Mouse (Mus musculus): ENCODE measurements around the gene Prdx2.

The Prdx2 gene

DNA sequence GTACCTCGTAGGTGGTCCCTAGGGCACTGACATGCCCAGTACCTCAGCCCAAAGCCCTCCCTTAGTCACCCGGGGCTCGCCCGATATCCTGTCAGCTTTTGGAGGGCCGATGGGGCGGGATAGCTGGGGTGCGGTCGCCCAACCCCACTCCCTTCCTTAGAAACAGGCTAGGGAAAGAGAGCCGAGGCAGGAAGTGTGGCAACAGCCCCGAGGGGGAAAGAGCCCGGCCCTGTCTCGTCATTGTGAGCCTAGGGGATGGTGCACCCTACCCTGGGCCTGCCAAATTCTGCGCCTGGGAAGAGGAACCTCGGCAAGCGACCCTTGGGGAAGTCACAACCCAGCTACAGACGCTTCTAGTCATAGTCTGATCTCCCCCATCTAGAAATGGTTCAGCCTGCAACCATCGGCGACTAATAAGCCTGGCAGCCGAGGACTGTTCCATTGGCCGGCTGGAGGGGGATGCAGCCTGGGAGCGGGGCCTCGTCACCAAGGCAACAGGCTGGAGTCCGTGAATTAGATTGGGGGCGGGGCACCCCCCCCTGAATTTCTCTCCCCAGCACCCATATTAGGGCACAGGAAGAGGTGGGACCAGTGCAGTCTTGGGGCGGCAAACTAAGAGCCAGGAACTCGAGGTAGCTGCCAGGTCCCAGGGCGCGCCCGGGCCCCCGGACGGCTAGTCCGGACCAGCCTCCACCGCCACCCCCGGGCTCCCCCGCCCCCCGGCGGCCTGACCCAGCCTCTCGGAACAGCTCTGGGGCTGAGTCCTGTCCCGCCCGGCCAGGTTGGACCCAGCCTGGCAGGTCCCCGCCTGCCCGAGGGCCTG is 10.4 kb downstream of the Prdx2 start:
- DNase-seq = peak; percentile 95

DNA sequence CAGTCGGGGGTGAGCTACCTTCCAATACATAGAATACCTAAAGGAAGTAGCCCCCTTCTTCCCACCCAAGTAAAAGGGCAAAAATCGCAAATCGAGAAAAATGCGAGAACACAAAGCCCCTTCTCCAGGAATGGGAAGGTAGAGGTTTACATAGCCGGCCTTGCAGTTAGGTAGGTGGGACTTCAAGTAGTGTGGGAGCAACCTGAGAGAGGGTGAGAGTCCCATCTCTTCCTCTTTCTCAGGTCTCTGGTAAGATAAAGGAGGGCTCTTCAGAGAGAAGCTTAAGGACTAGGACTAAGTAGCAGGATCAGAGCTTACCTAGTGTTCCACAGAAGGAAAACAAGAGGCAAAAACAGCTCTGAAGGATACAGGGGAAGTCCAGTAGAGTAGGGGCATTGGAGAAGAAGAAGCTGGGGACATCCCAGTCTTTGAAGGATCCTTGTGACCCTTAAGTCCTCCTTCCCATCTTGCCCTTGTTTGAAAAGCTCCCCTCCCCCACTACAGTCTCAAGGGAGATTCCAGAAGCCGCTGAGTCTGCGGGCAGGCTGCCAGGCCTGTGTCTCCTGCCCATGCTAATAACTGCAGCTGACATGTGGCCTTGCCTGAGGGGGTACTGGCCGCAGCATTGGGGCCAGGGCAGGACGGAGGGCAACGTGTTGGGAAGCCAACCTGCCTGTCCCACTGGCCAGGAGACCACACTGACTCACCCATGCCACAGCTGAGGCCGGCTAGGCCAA is 11.4 kb downstream of the Prdx2 start:
- DNase-seq = peak; percentile 93

DNA sequence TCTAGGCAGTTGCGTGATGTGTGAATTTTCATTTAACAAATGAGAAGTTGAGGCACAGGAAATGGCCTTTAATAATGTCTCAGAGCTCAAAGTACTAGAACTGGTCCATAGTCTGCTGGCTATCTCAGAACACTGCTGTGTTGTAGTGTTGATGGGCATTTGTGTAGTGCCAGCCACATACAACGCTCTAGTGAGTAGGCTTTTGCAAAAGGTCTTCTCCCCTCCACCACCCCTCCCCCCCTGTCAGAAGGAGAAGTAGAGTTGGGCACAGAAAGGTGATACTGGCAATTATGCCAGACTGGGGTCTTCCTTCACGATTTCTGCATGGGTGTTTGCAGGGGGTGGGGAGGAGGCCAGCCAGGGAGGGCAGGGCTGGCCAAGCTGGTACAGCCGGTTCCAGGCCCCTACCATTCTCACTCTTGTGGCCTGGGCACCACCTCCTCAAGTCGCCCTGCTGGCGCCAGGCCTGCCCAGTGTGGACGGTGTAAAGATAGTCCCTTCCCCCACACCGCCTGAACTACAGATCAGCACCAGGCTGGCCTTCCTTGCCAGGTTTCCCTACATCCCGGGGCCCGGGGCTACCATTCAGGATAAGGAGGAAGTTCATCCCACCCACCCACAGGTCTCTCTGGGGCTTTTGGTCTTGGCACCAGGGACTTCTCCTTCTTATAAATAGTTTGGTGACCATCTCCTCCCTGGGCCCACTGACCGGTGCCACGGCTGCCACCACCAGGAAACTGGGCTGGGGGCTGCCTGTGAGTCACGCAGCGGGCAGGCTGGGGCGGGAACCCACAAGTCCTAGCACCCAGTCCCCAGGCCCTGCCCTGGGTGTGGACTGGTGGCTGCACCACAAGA is 12.5 kb downstream of the Prdx2 start:
- peak; percentile 57 for DNase-seq

DNA sequence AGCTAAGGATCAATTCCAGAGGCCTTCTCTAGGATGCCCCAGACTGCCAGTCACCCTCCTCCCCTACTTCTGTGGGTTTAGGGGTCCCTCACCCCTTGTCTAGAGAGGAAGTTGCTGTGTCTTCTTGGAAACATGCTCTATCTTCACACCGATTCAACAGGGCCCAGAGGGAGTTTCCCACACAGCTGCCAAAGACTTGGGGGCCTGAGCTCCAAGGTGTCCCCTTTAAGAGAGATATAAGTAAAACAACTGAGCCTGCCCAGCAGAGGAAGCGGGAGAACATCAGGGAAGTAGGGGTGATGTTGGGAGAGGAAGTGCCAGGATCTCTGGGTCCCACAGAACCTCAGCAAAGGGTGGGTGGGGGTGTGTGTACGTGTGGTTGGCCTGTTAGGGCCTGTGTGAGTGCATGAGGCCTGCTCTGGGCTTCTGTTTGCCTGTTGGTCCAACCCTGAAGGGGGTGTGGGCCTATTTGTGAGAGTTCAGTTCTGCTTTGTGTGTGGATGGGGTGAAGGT is 13.2 kb downstream of the Prdx2 start:
- no peak for DNase-seq

DNA sequence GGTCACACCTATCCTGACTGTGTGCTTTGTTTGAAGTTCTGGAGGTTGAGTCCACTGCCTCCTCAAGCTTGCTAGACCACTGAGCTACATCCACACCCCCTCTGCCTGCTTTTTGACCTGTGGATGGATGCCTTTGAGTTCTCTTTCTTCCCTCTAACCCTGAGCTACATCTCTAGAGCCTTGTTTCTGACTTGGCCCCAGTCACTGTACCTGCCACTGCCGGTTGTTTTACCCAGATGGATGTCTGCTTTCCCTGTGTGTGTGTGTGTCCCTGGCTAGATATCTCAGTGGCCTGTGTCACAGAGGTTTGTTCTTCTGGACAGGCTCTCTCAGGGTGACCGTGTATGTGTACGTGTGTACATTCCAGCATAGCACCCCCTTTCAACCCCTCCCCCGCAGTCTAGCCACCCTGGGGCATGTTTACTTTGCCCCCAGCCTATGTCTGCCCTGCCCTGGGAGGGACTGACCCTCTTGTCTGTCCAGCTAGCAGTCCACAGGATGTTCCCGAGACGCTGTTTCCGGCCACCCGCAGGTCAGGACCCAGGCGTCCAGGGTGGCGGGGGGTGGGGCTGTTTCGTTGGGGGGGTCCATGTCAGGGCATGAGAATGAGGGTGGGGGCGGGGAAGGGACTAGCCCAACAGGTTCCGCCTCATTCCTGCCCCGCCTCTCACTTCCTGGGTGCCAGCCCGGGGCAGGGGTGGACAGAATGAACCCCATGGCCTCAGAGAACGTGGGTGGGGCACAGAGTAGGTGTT is 15.1 kb downstream of the Prdx2 start:
- peak; percentile 73 for DNase-seq

DNA sequence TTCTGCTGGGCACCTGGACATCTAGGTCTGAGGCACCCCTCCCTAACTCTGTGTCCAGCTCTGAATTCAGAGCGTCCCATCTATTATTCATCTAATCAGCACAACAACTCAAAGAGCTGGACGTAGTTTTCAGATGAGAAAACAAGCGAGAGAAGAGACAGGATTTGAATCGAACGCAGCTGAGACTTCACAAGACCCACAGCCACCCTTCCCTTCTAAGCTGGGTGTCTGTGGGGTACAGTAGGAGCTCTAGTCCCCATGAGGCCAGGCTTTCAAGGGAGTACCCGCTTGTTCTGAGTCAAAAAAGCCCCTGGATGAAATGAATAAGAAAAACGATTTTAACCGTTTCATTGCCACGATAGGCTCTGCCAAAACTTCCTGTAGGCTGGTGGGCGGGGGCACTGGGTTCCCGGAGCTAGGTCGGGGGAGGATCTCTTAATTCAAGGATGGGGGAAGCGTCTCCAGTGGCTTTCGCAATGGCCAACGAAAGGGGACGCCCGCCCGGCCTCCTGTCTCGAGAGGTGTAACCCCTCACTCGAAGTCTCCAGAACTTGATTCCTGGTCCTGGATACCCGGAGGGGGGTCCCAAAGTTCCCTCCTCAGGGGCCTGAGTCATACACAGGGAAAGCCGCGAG is 15.8 kb downstream of the Prdx2 start:
- DNase-seq = no peak

DNA sequence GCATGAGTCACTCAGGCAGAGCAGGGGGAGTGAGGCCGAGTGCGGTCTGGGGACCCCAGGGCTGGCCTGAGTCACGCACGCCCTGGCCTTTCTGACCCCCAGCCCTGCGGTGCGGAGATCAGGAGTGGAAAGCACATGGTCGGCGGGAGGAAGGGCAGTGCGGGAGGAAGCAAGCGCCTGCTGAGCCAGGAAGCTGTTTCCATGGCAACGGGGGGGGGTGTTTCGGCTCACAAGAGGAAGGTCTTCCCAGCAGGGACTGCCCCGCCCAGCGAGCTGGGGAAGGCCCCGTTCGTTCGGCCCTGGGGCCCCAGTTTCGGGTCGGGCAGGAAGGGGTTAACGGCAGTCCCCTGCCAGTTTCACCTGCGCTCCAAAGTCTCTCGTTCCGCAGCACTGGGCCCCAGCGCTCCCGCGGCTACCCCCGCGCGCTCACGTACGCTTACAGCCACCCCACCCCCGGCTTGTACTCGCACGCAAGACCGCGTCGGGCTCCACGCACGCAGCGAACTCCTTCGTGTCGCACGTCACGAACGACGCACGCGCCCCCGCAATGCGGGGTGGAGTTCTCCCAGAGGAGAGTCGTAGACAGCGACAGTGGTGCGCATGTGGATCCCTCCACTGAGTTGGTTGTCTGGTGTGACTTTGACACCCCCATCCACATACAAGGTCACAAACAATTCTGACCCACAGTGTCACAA is 16.4 kb downstream of the Prdx2 start:
- peak; percentile 91 for DNase-seq

DNA sequence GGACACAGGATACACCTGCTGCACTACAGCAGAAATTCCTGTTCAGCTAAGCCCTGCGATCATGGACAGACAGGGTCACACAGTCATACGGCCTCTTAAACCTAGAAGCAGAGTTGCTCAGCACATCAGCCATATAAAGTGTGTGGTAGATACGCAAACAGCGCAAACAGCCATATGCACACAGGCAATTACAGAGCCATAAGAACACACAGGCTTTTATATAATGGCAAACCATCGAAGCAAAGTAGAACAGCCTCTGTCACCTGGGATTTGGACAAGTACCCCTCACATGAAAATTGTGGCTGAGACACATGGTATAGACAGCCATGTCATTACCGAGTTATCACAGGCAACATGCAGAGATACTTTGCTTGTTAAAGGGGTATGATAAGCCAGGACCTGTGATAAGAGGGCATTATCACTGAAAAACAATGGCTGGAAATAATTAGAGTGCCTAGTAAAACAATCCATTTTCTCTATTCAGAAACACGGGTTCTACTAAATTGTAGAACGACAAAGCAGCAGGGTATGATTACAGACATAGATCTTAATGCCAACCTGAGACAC is 17.1 kb downstream of the Prdx2 start:
- no peak for DNase-seq

DNA sequence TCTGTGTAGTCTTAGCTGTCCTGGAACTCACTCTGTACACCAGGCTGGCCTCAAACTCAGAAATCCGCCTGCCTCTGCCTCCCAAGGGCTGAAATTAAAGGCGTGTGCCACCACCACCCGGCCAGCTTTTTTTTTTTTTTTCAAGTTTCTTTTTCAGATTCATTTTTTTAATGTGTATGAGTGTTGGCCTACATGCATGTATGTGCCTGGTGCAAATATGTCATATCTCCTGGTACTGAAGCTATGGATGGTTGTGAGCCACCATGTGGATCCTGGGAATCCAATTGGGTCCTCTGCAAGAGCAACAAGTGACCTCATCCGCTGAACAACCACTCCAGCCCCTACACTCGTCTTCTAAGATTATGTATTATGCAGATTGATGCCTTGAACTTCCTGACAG is 18.0 kb downstream of the Prdx2 start:
- DNase-seq = no peak

DNA sequence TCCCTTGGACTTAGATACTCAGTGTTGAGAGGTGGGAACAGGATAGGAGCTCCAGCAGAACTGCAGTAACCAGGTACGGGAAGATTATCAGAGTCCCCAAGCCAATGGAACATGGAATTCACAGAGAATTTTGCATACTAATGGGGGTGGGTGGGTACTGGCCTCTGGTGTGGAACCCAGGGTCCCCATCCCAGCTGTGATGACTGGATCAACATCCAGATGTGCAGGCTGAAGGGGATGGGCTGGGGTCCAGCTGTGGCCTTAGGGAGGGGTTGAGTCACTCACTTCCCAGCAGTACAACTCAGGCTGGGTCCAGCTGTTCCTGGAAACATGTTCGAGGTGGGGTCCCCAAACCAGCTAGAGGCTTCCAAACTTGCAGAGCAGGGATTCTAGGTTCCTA is 18.5 kb downstream of the Prdx2 start:
- no peak for DNase-seq

DNA sequence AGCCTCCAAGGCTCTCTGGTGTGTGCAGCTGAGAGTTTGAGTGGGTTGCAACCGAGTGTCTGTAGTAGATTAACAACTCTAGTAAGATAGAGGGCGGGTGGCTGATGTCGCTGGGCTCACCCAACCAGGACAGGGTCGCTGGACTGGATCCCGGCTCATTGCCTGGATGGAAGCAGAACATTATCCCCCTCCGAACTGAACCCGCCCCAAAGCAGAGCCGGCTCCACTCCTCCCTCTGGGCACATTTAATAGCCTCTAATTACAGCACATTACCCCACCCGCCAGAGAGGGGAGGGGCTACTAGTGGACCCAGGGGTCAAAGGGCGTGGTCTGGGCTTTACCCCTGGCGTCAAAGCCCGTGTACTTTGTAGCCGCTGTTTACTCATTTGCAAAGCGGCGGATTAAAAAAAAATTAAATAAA is 19.9 kb downstream of the Prdx2 start:
- DNase-seq = peak; percentile 85

DNA sequence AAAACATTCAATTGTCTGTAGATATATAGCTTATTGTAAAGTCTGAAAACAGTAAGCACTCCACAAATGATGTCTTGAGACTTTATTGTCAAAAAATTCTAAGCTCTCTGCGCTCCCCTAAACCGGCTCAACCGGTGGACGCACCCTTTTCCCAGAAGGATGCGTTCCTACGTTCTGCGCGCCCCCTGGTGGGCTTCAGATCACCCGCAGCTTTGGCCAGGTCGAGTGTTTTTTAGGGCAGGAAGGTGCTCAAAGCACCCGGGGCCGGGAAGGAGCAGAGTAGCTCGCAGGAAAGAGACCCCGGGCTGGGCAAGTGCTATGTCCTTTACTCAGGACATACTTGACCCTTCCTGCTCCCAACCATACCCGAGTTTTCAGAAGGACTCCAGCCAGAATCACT is 20.4 kb downstream of the Prdx2 start:
- DNase-seq = peak; percentile 96

DNA sequence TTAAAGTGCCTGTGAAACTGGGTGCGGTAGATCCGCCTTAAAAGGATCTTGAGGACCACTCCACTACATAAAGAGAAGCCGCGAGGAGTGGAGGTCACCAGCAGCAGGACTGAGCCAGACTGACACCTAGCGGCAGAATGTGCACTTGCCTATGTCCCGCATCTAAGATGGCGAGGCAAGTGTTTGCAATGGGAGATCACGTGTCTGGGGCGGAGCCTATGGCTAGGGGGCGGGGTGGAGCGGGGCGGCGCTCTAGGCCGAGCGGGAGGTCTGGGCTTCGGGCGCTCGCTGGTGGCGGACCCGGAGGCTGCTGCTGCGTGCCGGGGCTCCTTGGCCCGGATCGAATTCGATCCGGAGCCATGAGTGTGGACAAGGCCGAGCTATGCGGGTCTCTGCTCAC is 21.0 kb downstream of the Prdx2 start, which contains the start of gene Hook2:
Hook2 (plus strand) TSS at position 255 of the 400 bp plus-strand sequence.
- peak; percentile 98 for DNase-seq

DNA sequence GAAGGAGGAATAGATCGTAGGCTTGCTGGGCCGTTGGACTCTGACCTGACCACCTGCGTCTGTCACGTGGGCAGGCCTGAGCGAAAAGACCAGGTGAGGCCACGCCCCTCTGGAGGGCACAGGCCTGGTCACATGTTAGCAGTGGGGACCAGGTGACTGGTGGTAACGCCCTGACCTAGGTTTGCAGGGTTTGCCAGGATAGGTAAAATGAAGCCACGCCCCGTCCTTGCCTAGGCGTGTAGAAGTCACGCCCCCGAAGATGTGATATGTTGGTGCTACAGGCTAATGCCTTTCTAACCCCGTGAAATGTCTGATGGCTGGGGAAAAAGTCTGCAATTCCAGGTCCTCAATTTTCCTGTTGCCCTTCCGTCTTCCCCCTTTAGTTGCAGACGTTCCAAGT is 21.4 kb downstream of the Prdx2 start:
- peak; percentile 91 for DNase-seq

DNA sequence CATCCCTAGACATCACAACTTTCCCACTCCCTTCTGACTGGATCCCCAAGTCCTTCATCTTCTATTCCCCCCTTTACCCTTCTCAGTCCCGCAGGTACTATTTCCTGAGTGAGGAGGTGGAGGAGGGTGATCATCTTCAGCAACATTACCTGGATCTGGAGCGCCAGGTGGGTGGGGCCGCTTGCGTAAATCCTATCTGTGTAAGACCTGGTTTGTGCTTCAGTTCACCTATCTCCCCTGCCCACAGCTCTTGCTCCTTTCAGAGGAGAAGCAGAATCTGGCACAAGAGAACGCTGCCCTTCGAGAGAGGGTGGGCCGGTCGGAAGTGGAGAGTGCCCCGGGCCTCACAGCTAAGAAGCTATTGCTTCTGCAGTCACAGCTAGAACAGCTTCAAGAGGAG is 25.0 kb downstream of the Prdx2 start:
- DNase-seq = no peak

DNA sequence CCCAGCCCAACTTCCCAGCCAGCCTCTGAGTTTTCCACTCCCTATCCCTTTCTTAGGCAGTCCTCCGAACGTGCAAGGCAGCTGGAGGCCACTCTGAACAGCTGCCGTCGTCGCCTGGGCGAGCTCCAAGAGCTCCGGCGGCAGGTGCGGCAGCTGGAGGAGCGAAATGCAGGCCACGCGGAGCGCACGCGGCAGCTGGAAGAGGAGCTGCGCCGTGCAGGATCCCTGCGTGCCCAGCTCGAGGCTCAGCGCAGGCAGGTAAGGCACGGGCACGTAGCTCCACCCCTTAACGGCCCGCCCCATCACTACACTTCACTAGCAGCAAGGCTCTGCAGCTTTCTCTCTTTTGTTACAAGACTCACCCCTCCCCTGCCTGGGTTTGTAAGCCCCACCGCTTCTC is 26.3 kb downstream of the Prdx2 start:
- DNase-seq = no peak

DNA sequence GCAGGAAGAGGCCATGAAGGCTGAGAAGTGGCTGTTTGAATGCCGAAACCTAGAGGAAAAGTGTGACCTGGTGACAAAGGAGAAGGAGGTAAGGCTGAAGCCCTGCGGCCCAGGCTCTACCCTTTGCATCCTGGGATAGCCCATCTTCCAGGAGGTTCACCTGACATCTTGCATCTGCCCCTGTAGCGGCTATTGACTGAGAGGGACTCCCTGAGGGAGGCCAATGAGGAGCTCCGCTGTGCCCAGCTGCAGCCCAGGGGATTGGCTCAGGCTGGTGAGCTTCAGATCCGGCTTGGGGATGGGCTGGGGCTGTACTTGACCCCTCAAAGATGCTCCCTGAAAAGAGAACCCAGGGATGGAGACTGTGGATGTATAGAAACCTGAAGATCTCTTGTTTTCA is 27.6 kb downstream of the Prdx2 start:
- DNase-seq = no peak

DNA sequence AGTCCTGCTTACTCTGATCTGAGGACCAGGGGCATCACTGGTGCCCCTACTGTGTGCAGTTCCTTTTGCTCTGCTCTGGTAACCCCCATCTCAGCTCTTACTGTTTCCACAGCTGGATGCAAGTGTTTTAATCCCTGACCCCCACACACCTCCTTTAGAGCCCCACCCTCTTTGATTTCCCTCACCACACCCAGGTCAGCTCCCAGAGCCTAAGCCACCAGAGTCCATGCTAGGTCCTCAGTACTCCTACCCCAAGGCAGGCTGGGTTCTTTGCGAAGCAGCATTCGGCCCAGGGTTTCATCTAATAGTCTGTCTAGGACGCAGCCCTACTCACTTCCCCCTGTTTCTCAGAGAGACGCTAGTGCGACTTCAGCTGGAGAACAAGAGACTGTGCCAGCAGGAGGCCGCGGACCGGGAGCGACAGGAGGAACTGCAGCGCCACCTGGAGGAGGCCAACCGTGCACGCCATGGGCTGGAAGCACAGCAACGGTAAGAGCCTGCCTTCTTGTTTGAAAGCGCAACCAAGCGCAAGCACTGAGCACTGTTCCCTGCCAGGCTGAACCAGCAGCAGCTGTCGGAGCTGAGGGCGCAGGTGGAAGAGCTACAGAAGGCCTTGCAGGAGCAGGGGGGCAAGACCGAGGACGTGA is 28.4 kb downstream of the Prdx2 start:
- peak; percentile 89 for DNase-seq

DNA sequence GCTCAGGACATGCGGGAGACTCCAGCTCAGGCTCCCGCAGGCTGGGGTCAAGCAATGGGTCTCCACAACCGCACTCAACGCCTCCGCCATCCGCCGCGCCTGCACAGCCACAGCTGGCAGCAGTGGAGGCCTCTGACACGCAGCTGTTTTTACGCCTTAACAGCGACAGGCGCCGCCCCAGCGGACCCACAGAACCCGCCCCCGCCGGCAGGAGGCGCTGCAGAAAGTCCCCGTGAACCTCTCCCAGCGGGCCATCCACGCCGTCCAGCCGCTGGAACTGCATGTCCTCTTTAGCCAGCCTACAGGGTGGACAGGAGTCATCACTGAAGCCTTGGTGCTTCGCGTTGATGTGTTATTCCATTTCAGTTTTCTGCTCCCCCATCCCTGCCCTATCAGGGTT is 38.3 kb downstream of the Prdx2 start:
- peak; percentile 57 for DNase-seq

DNA sequence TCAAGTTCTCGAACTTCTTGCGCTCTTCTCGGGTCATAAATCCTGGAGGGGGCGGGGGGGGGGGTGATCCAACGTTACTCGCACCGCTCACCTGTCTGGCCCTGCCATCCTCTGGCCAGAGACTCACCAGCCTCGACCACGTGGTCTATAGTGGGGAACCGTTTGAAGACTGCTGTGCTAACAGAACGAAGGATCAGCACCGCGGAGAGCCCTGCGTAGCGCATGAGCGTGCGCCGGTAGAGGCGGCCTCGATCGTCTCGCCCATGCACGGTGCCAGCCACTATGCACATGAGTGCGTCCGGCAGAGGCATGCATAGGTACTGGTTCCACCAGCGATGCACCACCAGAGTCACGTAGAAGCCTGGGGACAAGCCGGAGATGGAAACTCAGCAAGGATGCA is 41.9 kb downstream of the Prdx2 start:
- no peak for DNase-seq

Data from kidney, adult 18-20 months (tissue).